Mouse (Mus musculus): ENCODE results near the gene 4930502E18Rik.

GRCm38 (mm10) chrX:53699225-53699624 is 25.4 kb upstream of the 4930502E18Rik start:
- TF ChIP-seq POLR2A (IDR thresholded peaks at IDR 0.05; ENCODE audit: borderline replicate concordance, control insufficient read depth, low read depth, low read length) (no peak), CTCF (IDR thresholded peaks at IDR 0.05; ENCODE audit: control insufficient read depth, insufficient read depth, low read length) (no peak)
